Mouse (Mus musculus): ENCODE results near the gene Brd2. TPM values are rescaled to one million over a fixed set of nuclear protein-coding genes. Genes with fewer than 3 reads are reported as not detected.

The Brd2 gene
- polyA plus RNA-seq, 1 experiment = 184 TPM

DNA sequence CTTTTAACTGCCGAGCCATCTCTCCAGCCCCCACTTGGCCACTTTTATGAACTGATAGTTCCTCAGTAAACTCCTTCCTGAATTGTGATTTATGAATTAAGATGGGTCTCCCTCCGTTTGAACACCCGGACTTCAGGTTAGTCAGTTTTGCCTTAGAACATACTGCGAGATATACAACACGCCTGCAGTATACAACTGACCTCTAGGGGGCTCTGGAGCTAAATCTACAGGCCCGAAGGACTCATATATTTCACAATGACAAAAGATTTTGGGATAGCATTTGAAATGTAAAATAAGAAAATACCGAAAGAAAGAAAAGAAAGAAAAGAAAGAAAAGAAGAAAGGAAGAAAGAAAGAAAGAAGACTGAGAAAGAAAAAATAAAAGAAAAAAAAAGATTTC lies 47.2 kb downstream of the Brd2 start:
- H3K4me3 ChIP-seq (ENCODE audit: insufficient read depth, low read length) = no peak overlapping the region
- TF ChIP-seq POLR2A (IDR thresholded peaks at IDR 0.05; ENCODE audit: extremely low read depth, insufficient read depth, low read length) (no peak), CTCF (IDR thresholded peaks at IDR 0.05; ENCODE audit: extremely low read depth, insufficient read depth, low read length) (peak; percentile 37; the same call in 1 of the 2 replicates)
- no peak overlapping the region for H3K27ac ChIP-seq (ENCODE audit: insufficient read depth, low read length)
- H3K4me1 ChIP-seq (ENCODE audit: control insufficient read depth, insufficient read depth, low read length) = no peaks in the 10 kb centered on the region

DNA sequence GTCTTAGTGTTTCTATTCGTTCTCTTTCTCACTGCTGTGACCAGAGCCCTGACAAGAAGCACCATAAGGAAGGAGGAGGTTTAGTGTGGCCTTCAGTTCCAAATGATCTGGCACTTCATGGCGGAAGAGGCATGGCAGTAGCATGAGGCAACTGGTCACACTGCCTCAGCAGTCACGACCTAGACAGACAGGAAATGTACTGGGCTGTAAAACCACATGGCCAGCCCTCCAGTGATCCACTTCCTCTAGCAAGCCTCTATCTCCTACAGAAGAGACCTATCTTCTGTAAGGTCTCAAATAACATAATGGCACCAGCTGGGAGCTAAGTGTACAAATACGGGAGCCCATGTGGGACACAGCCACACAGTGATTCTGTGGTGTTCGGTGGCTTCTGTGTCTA lies 50.3 kb downstream of the Brd2 start:
- Histone ChIP-seq H3K27ac (ENCODE audit: insufficient read depth, low read length) (no peak overlapping the region), H3K4me1 (ENCODE audit: control insufficient read depth, insufficient read depth, low read length) (no peaks in the 10 kb centered on the region), H3K4me3 (ENCODE audit: insufficient read depth, low read length) (no peak overlapping the region)
- TF ChIP-seq POLR2A (IDR thresholded peaks at IDR 0.05; ENCODE audit: extremely low read depth, insufficient read depth, low read length) = no peak
- no peak for TF ChIP-seq CTCF (IDR thresholded peaks at IDR 0.05; ENCODE audit: extremely low read depth, insufficient read depth, low read length)

DNA sequence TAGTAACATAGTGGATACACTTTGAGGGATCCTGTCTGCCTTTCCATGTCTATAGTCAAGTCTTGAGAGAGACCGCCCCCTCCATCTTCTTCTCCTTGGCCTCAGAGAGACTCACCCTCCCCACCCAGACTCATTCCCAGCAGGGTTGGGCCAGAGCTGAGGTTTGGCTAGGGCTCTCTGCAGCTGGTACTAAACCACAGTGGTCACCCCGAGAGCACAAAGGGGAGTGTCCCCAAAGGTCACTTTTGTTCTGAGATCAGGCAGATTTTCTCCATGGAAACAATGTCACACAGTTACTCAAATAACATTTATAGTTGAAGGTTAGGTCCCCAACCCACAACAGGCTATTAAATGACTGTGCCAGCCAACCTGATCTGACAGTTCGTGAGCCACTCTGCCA lies 53.6 kb downstream of the Brd2 start:
- Histone ChIP-seq H3K27ac (ENCODE audit: insufficient read depth, low read length) (no peak overlapping the region), H3K4me3 (ENCODE audit: insufficient read depth, low read length) (no peak overlapping the region), H3K4me1 (ENCODE audit: control insufficient read depth, insufficient read depth, low read length) (no peaks in the 10 kb centered on the region)
- no peak for TF ChIP-seq POLR2A (IDR thresholded peaks at IDR 0.05; ENCODE audit: extremely low read depth, insufficient read depth, low read length)
- TF ChIP-seq CTCF (IDR thresholded peaks at IDR 0.05; ENCODE audit: extremely low read depth, insufficient read depth, low read length) = no peak

Other genes with a start within 250 kb of the Brd2 start
- not detected in 2 replicates for gene Gm7029, start 248.8 kb downstream of the Brd2 start, polyA plus RNA-seq (2012; rRNA removed)
- 2.0 and 2.3 TPM in 2 replicates for gene Kifc1, start 232.0 kb downstream of the Brd2 start, polyA plus RNA-seq (2012; rRNA removed)
- 1.7 TPM in 2 replicates for gene Platr17, start 217.5 kb downstream of the Brd2 start, polyA plus RNA-seq (2012; rRNA removed)
- gene Daxx, start 213.2 kb downstream of the Brd2 start, polyA plus RNA-seq (2012; rRNA removed) = 27.2 and 27.4 TPM in 2 replicates
- 22.1 and 22.3 TPM in 2 replicates for gene Tapbp, start 206.7 kb downstream of the Brd2 start, polyA plus RNA-seq (2012; rRNA removed)
- 31.9 and 33.5 TPM in 2 replicates for gene Zbtb22, start 206.7 kb downstream of the Brd2 start, polyA plus RNA-seq (2012; rRNA removed)
- gene Rgl2, start 193.1 kb downstream of the Brd2 start, polyA plus RNA-seq (2012; rRNA removed) = 164 and 177 TPM in 2 replicates
- gene Pfdn6, start 182.3 kb downstream of the Brd2 start, polyA plus RNA-seq (2012; rRNA removed) = 113 and 116 TPM in 2 replicates
- gene Wdr46, start 182.0 kb downstream of the Brd2 start, polyA plus RNA-seq (2012; rRNA removed) = 13.5 TPM in 2 replicates
- gene B3galt4, start 171.1 kb downstream of the Brd2 start, polyA plus RNA-seq (2012; rRNA removed) = 7.0 and 7.8 TPM in 2 replicates
- gene Vps52, start 166.8 kb downstream of the Brd2 start, polyA plus RNA-seq (2012; rRNA removed) = 79.3 and 82.2 TPM in 2 replicates
- gene Rps18, start 166.6 kb downstream of the Brd2 start, polyA plus RNA-seq (2012; rRNA removed) = 410 and 435 TPM in 2 replicates
- gene H2-K1, start 122.3 kb downstream of the Brd2 start, polyA plus RNA-seq (2012; rRNA removed) = 72.2 and 79.0 TPM in 2 replicates
- 73.1 and 73.2 TPM in 2 replicates for gene Ring1, start 98.0 kb downstream of the Brd2 start, polyA plus RNA-seq (2012; rRNA removed)
- 59.6 and 61.7 TPM in 2 replicates for gene H2-Ke6, start 94.6 kb downstream of the Brd2 start, polyA plus RNA-seq (2012; rRNA removed)
- gene Slc39a7, start 91.0 kb downstream of the Brd2 start, polyA plus RNA-seq (2012; rRNA removed) = 92.7 and 103 TPM in 2 replicates
- gene Rxrb, start 90.8 kb downstream of the Brd2 start, polyA plus RNA-seq (2012; rRNA removed) = 78.5 and 81.5 TPM in 2 replicates
- gene Col11a2, start 83.2 kb downstream of the Brd2 start, polyA plus RNA-seq (2012; rRNA removed) = 9.3 and 12.1 TPM in 2 replicates
- 1.4 and 1.7 TPM in 2 replicates for gene H2-Oa, start 30.3 kb downstream of the Brd2 start, polyA plus RNA-seq (2012; rRNA removed)
- 27.3 and 29.4 TPM in 2 replicates for gene H2-DMa, start 3.1 kb downstream of the Brd2 start, polyA plus RNA-seq (2012; rRNA removed)
- 0.79 and 0.84 TPM in 2 replicates for gene H2-DMb2, start 20.7 kb upstream of the Brd2 start, polyA plus RNA-seq (2012; rRNA removed)
- gene H2-DMb1, start 30.4 kb upstream of the Brd2 start, polyA plus RNA-seq (2012; rRNA removed) = 3.6 and 4.5 TPM in 2 replicates
- 2.7 and 3.4 TPM in 2 replicates for gene Tap1, start 64.9 kb upstream of the Brd2 start, polyA plus RNA-seq (2012; rRNA removed)
- gene Psmb9, start 65.1 kb upstream of the Brd2 start, polyA plus RNA-seq (2012; rRNA removed) = 3.0 and 3.8 TPM in 2 replicates
- 8.7 and 10.1 TPM in 2 replicates for gene Psmb8, start 75.1 kb upstream of the Brd2 start, polyA plus RNA-seq (2012; rRNA removed)
- gene Tap2, start 80.9 kb upstream of the Brd2 start, polyA plus RNA-seq (2012; rRNA removed) = 7.9 and 8.3 TPM in 2 replicates
- 1.0 and 1.5 TPM in 2 replicates for gene H2-Ob, start 116.3 kb upstream of the Brd2 start, polyA plus RNA-seq (2012; rRNA removed)
- 3.1 and 3.6 TPM in 2 replicates for gene H2-Ab1, start 135.1 kb upstream of the Brd2 start, polyA plus RNA-seq (2012; rRNA removed)
- 2.8 and 2.9 TPM in 2 replicates for gene H2-Aa, start 165.2 kb upstream of the Brd2 start, polyA plus RNA-seq (2012; rRNA removed)
- 3.2 and 3.3 TPM in 2 replicates for gene H2-Eb1, start 183.2 kb upstream of the Brd2 start, polyA plus RNA-seq (2012; rRNA removed)
- 0.04 TPM in 1 of 2 replicates, not detected in the other for gene H2-Eb2, start 203.0 kb upstream of the Brd2 start, polyA plus RNA-seq (2012; rRNA removed)
- gene Btnl2, start 232.2 kb upstream of the Brd2 start, polyA plus RNA-seq (2012; rRNA removed) = not detected in 2 replicates